Comparison of ENCODE assay signal across 10 mouse cellular contexts in genomic region chr9:99458529-99459208, GRCm38 (mm10). TPM values are rescaled to one million over a fixed set of nuclear protein-coding genes. Genes with fewer than 3 reads are reported as not detected.
A peak's percentile ranks its signal among the peaks of the same experiment; 100 is the strongest.
DNase-seq lines count a peak whose midpoint lies in the region; ATAC-seq lines count a peak whose summit lies in the region.
"Had no signal": no experiment of that assay in that cellular context is flagged by ENCODE, and none has a peak within 500 bp of the region (broad histone marks: within the 10 kb centered on the region; RNA-seq: fewer than 3 reads in every experiment).

No protein-coding gene starts in this region.

- WGBS in forebrain, embryonic 11.5 days, result 44% methylated on average over 12 of the region's 12 CpGs
- WGBS in forebrain, embryonic 13.5 days, result 48% methylated on average over 12 of the region's 12 CpGs
- WGBS in midbrain, embryonic 10.5 days, result 49% methylated on average over 12 of the region's 12 CpGs
- 40% methylated on average over 12 of the region's 12 CpGs for WGBS in midbrain, embryonic 16.5 days
- WGBS in liver, embryonic 13.5 days (ENCODE audit: insufficient replicate concordance), result 23% methylated on average over 12 of the region's 12 CpGs

- H3K4me2 ChIP-seq in forebrain, embryonic 11.5 days (ENCODE audit: low read depth, low read length, severe bottlenecking), result no peak overlapping the region
- H3K4me2 ChIP-seq in forebrain, embryonic 13.5 days, result no peak overlapping the region
- H3K4me2 ChIP-seq in midbrain, embryonic 16.5 days (ENCODE audit: low read length), result no peak overlapping the region
- no peak overlapping the region for H3K4me2 ChIP-seq in liver, embryonic 13.5 days
- H3K4me2 ChIP-seq: heart, embryonic 15.5 days had no signal

- no peak overlapping the region for H3K9ac ChIP-seq in forebrain, embryonic 11.5 days (ENCODE audit: low read length)
- H3K9ac ChIP-seq in forebrain, embryonic 13.5 days, result no peak overlapping the region
- no peak overlapping the region for H3K9ac ChIP-seq in midbrain, embryonic 16.5 days (ENCODE audit: low read depth, low read length)
- H3K9ac ChIP-seq in liver, embryonic 13.5 days, result no peak overlapping the region
- H3K9ac ChIP-seq: heart, embryonic 15.5 days had no signal

- peak; percentile 74 for DNase-seq in forebrain, embryonic 11.5 days (ENCODE audit: low spot score)
- peak; percentile 60 for DNase-seq in midbrain, embryonic 10.5 days (ENCODE audit: low spot score)
- DNase-seq in adrenal gland, adult 8-10 months, result peak; percentile 34
- DNase-seq in embryo, embryonic 11 days, result peak; percentile 67
- DNase-seq in liver, embryonic 13.5 days, result peak; percentile 40
- DNase-seq in spleen, adult 12 weeks (ENCODE audit: low spot score), result peak; percentile 34

- H3K4me1 ChIP-seq in forebrain, embryonic 11.5 days (replicated peaks; ENCODE audit: control insufficient read depth, insufficient read depth, low read length), result no peaks in the 10 kb centered on the region
- no peaks in the 10 kb centered on the region for H3K4me1 ChIP-seq in forebrain, embryonic 13.5 days
- no peaks in the 10 kb centered on the region for H3K4me1 ChIP-seq in midbrain, embryonic 10.5 days
- H3K4me1 ChIP-seq in midbrain, embryonic 16.5 days (ENCODE audit: control insufficient read depth, insufficient read depth, low read length), result peaks cover 2% of the 10 kb centered on the region; the same call in 1 of the 2 replicates
- no peaks in the 10 kb centered on the region for H3K4me1 ChIP-seq in liver, embryonic 13.5 days (replicated peaks)
- H3K4me1 ChIP-seq: heart, embryonic 15.5 days had no signal

- H3K27ac ChIP-seq in forebrain, embryonic 11.5 days (ENCODE audit: low read depth, low read length), result no peak overlapping the region
- no peak overlapping the region for H3K27ac ChIP-seq in forebrain, embryonic 13.5 days
- no peak overlapping the region for H3K27ac ChIP-seq in midbrain, embryonic 10.5 days (replicated peaks)
- H3K27ac ChIP-seq in midbrain, embryonic 16.5 days (ENCODE audit: low read length), result no peak overlapping the region
- H3K27ac ChIP-seq in liver, embryonic 13.5 days, result no peak overlapping the region
- H3K27ac ChIP-seq: heart, embryonic 15.5 days had no signal

- no peak overlapping the region for H3K4me3 ChIP-seq in forebrain, embryonic 11.5 days (ENCODE audit: low read depth, low read length)
- H3K4me3 ChIP-seq in forebrain, embryonic 13.5 days, result no peak overlapping the region
- no peak overlapping the region for H3K4me3 ChIP-seq in midbrain, embryonic 10.5 days
- H3K4me3 ChIP-seq in midbrain, embryonic 16.5 days (ENCODE audit: low read depth, low read length), result no peak overlapping the region
- no peak overlapping the region for H3K4me3 ChIP-seq in liver, embryonic 13.5 days (replicated peaks)
- H3K4me3 ChIP-seq: heart, embryonic 15.5 days had no signal

- no peaks in the 10 kb centered on the region for H3K9me3 ChIP-seq in forebrain, embryonic 11.5 days (ENCODE audit: control insufficient read depth, low read length)
- no peaks in the 10 kb centered on the region for H3K9me3 ChIP-seq in forebrain, embryonic 13.5 days (replicated peaks)
- no peaks in the 10 kb centered on the region for H3K9me3 ChIP-seq in midbrain, embryonic 10.5 days (replicated peaks)
- H3K9me3 ChIP-seq in midbrain, embryonic 16.5 days (replicated peaks; ENCODE audit: control insufficient read depth, low read length, poor library complexity, severe bottlenecking), result no peaks in the 10 kb centered on the region
- no peaks in the 10 kb centered on the region for H3K9me3 ChIP-seq in liver, embryonic 13.5 days (replicated peaks)
- H3K9me3 ChIP-seq: heart, embryonic 15.5 days had no signal

- no peaks in the 10 kb centered on the region for H3K36me3 ChIP-seq in forebrain, embryonic 11.5 days (ENCODE audit: control insufficient read depth, insufficient read depth, low read length)
- no peaks in the 10 kb centered on the region for H3K36me3 ChIP-seq in forebrain, embryonic 13.5 days (ENCODE audit: poor library complexity, severe bottlenecking)
- no peaks in the 10 kb centered on the region for H3K36me3 ChIP-seq in midbrain, embryonic 10.5 days
- H3K36me3 ChIP-seq in midbrain, embryonic 16.5 days (ENCODE audit: control insufficient read depth, insufficient read depth, low read length), result no peaks in the 10 kb centered on the region
- no peaks in the 10 kb centered on the region for H3K36me3 ChIP-seq in liver, embryonic 13.5 days
- H3K36me3 ChIP-seq: heart, embryonic 15.5 days had no signal

- no peak for ATAC-seq in forebrain, embryonic 11.5 days (replicated peaks; ENCODE audit: low FRiP score)
- no peak for ATAC-seq in forebrain, embryonic 13.5 days
- no peak for ATAC-seq in midbrain, embryonic 16.5 days
- ATAC-seq in liver, embryonic 13.5 days (ENCODE audit: low read depth), result no peak

- H3K27me3 ChIP-seq in forebrain, embryonic 11.5 days (ENCODE audit: control insufficient read depth, insufficient read depth, low read length), result no peaks in the 10 kb centered on the region
- no peaks in the 10 kb centered on the region for H3K27me3 ChIP-seq in forebrain, embryonic 13.5 days
- no peaks in the 10 kb centered on the region for H3K27me3 ChIP-seq in midbrain, embryonic 10.5 days (ENCODE audit: low read depth, poor library complexity, severe bottlenecking)
- no peaks in the 10 kb centered on the region for H3K27me3 ChIP-seq in midbrain, embryonic 16.5 days (ENCODE audit: control insufficient read depth, insufficient read depth, low read depth, low read length)
- peaks cover 4% of the 10 kb centered on the region; the same call in 1 of the 2 replicates for H3K27me3 ChIP-seq in liver, embryonic 13.5 days

RNA-seq across cellular contexts. Expression of gene Nme9, which starts 7.4 kb away (rescaled TPM):
- polyA plus RNA-seq in forebrain, embryonic 11.5 days (2014; fragmentation: Nextera tagmentation; extraction: Ambion mirVana), result not detected in 2 replicates
- polyA plus RNA-seq in forebrain, embryonic 13.5 days (2015; fragmentation: Nextera tagmentation; extraction: Ambion mirVana), result 0.56 and 0.72 TPM in 2 replicates
- polyA plus RNA-seq in midbrain, embryonic 10.5 days (2016; fragmentation: Nextera tagmentation; extraction: Ambion mirVana), result not detected in 2 replicates
- 1.3 and 1.4 TPM in 2 replicates for polyA plus RNA-seq in midbrain, embryonic 16.5 days (2015; fragmentation: Nextera tagmentation; extraction: Ambion mirVana)
- not detected for total RNA-seq in adrenal gland, adult 8-10 months (2022)
- polyA plus RNA-seq in liver, embryonic 13.5 days (2015; fragmentation: Nextera tagmentation; extraction: Ambion mirVana), result not detected in 2 replicates
- polyA plus RNA-seq: neural tube, embryonic 14.5 days had no signal

RNA-seq across cellular contexts. Expression of gene Mras, which starts 21.5 kb away (rescaled TPM):
- polyA plus RNA-seq in forebrain, embryonic 11.5 days (2014; fragmentation: Nextera tagmentation; extraction: Ambion mirVana), result 15.5 and 16.8 TPM in 2 replicates
- 43.4 and 44.8 TPM in 2 replicates for polyA plus RNA-seq in forebrain, embryonic 13.5 days (2015; fragmentation: Nextera tagmentation; extraction: Ambion mirVana)
- 8.0 and 11.7 TPM in 2 replicates for polyA plus RNA-seq in midbrain, embryonic 10.5 days (2016; fragmentation: Nextera tagmentation; extraction: Ambion mirVana)
- 51.2 and 53.5 TPM in 2 replicates for polyA plus RNA-seq in midbrain, embryonic 16.5 days (2015; fragmentation: Nextera tagmentation; extraction: Ambion mirVana)
- 100 to 1,000 TPM in 2 of 4 experiments, 10 to 100 TPM in 2; 57.5 to 105 (median 81.7) TPM for total RNA-seq in adrenal gland, adult 8-10 months (2022)
- polyA plus RNA-seq in liver, embryonic 13.5 days (2015; fragmentation: Nextera tagmentation; extraction: Ambion mirVana), result 3.2 and 5.5 TPM in 2 replicates
